Mouse (Mus musculus) forebrain, embryonic 10.5 days (tissue): Measurements from ENCODE around the gene Abca14. TPM values are rescaled to one million over a fixed set of nuclear protein-coding genes. Genes with fewer than 3 reads are reported as not detected.

ENCODE experiments used
- DNase-seq: peaks from one replicate; pipeline ENCODE4 v3.0.0-alpha.2; 2017; ENCODE audit warnings: low spot score; ENCODE audit errors: extremely low spot score
- H3K27ac ChIP-seq: fragments of 300-500 bp; sonication (generic); 2 replicates; pipeline ENCODE4 v1.5.1; 2016; ENCODE audit warnings: mild to moderate bottlenecking
- H3K27me3 ChIP-seq: fragments of 300-500 bp; sonication (generic); 2 replicates; pipeline ENCODE4 v1.6.1; 2016; ENCODE audit warnings: mild to moderate bottlenecking; ENCODE audit not compliant: poor library complexity, severe bottlenecking
- H3K36me3 ChIP-seq: fragments of 300-500 bp; sonication (generic); replicated peaks from 2 replicates; pipeline ENCODE4 v1.6.1; 2016; ENCODE audit warnings: mild to moderate bottlenecking, moderate library complexity
- H3K4me1 ChIP-seq: fragments of 300-500 bp; sonication (generic); 2 replicates; pipeline ENCODE4 v1.6.1; 2016
- H3K4me3 ChIP-seq: fragments of 300-500 bp; sonication (generic); 2 replicates; pipeline ENCODE4 v1.5.1; 2016; ENCODE audit warnings: mild to moderate bottlenecking, moderate library complexity
- H3K9me3 ChIP-seq: fragments of 300-500 bp; sonication (generic); 2 replicates; pipeline ENCODE4 v1.6.1; 2016; ENCODE audit warnings: mild to moderate bottlenecking, moderate library complexity
- WGBS: fragments of 180-500 bp; shearing (Covaris S2); methylation state at CpG from one replicate; pipeline ENCODE4 v1.1.7; 2016; 5-methylcytosine and 5-hydroxymethylcytosine counted together
- polyA plus RNA-seq: library from polyadenylated mRNA; unstranded; fragments of >200 nt; fragmentation: Nextera tagmentation; extraction: Ambion mirVana; gene quantifications from 2 replicates; pipeline ENCODE4 v1.2.1, GENCODE M21; 2016

Gene Abca14
- polyA plus RNA-seq, result not detected in 2 replicates

DNA sequence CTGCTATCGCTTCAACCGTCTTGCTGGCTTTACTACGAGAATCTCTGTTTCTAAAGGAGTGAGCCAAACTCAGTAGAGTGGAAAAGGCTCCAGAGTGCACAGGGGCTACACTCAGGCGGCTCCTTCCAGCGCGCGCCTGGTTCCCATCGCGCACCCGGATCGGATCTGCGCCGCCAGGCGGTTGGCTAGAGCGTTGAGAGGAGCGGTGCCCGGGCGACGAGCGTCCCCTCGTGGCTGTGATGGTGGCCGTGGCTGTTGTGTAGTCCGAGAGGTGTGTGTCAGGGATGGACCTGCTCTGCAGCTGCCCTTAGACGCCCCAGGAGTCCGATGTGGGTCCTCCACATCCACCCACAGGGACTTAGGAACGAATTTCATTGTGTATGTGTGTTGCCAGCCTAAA is at the start of gene Abca14:
Gene Abca14, plus strand, starts transcription at position 173 of the 400 bp plus-strand sequence.
- Histone ChIP-seq H3K36me3 (no peaks in the 10 kb centered on the region; the same call in 1 of the 2 replicates), H3K27ac (no peak within 1 kb of the TSS), H3K9me3 (peaks cover 5% of the 10 kb centered on the region; the same call in 1 of the 2 replicates), H3K4me3 (no peak within 1 kb of the TSS), H3K27me3 (peaks cover 56% of the 10 kb centered on the region), H3K4me1 (peaks cover 20% of the 10 kb centered on the region)
- 5% methylated on average over 26 of the region's 26 CpGs for WGBS
- peak; percentile 82 for DNase-seq

DNA sequence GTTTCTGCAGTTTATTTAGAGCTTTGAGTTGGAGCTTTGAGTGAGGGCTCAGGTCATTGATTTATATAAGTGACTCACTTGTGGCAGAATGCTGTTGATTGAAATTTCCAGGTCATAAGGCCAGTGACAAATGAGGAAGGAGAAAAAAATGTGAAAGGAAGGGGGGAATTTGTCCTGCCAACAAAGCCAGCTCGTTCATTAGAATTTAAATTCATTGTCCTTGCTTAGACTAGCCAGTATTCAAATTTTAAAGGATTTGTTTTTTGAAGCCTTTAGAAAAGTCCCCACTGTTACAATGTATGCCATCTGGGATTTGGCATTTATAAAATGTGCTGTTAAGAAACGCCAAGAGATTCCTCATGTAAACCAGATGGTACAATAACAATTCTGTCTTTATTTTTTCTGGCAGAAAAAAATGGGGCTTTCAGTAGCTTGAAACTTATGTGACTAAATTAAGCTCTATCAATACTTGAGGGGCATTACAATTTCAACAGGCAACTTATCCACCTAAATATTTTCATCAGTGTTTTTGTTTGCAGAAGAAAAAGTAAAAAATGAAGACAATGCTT is 46.8 kb upstream of the Abca14 start:
- Histone ChIP-seq H3K36me3 (no peaks in the 10 kb centered on the region), H3K27ac (no peak overlapping the region), H3K4me3 (no peak overlapping the region), H3K4me1 (peaks cover 26% of the 10 kb centered on the region), H3K27me3 (peaks cover 88% of the 10 kb centered on the region), H3K9me3 (no peaks in the 10 kb centered on the region)
- no peak for DNase-seq
- 25% methylated on average over 2 of the region's 2 CpGs for WGBS

DNA sequence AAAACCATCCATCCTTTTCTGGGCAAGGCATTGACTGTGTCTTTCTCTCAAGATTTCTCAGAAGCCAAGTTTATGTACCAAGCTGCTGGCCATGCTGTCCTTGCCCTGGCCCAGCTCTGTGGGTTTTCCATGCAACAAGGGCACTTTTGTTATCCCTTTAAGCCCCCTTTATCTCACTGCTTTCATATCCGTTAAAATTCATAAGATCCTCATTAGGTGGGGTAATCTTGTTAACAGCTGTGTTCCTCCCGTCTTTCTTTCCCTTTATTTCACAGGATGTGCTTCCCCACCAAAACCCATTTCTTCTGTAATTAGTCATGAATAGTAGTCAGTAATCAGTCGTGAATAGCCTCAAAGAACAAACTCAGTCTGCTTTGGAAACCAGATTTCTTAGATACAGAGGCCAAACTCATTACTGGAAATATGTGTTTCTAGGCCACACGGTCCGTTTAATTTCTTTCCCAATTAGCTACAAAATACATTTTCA is 46.1 kb upstream of the Abca14 start:
- no peak overlapping the region; the same call in 1 of the 2 replicates for H3K27ac ChIP-seq
- H3K27me3 ChIP-seq, result peaks cover 89% of the 10 kb centered on the region
- no peak for DNase-seq
- H3K36me3 ChIP-seq, result no peaks in the 10 kb centered on the region
- peaks cover 26% of the 10 kb centered on the region for H3K4me1 ChIP-seq
- 26% methylated on average over 5 of the region's 5 CpGs for WGBS
- no peaks in the 10 kb centered on the region for H3K9me3 ChIP-seq
- H3K4me3 ChIP-seq, result no peak overlapping the region

DNA sequence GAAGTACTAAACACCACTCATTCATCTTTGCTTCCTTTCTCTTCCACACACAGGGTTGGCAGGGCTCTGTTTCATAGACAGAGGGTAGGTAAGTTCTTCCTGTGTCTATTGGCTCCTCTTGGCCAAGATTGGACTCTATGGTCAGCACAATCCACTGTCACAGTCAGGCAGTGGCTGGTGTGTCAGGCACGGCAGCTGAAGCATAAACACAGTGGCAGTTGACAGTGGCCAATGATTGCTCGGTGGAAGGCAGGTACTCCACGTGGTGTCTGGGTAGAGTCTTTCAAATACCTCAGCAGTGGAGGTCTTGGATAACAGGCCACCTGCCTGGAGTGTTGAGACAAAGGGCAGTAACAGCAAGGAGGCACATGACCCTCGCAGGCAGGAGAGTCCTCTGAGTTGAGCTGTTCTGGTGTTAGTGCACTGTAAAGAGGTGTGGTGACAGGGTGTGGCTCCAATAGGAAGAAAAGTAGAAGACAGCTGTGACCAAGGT is 45.6 kb upstream of the Abca14 start:
- no peak for DNase-seq
- H3K27ac ChIP-seq, result peak overlapping the region; percentile 65; the same call in 1 of the 2 replicates
- 16% methylated on average over 4 of the region's 4 CpGs for WGBS

DNA sequence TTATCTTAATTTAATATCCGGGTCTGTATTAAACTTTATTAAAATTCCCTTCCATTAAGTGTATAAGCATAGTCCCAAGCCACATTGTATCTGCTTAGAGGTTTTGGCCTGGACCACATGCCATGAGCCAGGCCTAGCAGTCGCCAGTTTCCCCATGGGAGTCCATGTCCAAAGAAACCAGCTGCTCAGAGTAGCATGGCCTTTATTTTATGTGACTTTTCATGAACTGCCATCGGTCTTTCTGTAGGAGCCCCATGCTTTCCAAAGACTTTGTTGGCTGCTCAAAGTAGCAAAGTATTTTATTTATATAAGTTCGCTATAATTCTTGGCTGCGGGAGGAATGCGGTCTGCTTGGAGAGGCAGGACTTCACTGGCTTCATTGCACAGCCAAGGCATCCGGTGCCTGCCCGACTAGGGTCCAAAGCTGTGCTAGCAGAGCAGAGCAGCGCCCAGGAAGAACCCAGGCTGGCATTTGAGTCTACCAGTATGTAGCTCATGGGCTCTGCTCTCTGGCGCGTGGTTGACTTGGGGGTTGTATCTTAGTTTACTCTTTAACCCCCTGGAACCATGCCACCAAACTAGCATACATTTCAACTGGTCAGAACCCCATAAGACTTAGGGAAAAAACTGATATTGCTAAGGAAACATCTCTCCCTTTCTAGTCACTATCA is 40.0 kb upstream of the Abca14 start:
- Histone ChIP-seq H3K4me1 (no peaks in the 10 kb centered on the region), H3K4me3 (no peak overlapping the region), H3K27ac (no peak overlapping the region), H3K27me3 (peaks cover 48% of the 10 kb centered on the region), H3K36me3 (no peaks in the 10 kb centered on the region), H3K9me3 (no peaks in the 10 kb centered on the region)
- DNase-seq, result no peak
- 93% methylated on average over 11 of the region's 11 CpGs for WGBS

More for the DNA sequence above, 45.6 kb upstream of the Abca14 start:
- H3K36me3 ChIP-seq, result no peaks in the 10 kb centered on the region
- no peaks in the 10 kb centered on the region for H3K9me3 ChIP-seq
- peaks cover 85% of the 10 kb centered on the region for H3K27me3 ChIP-seq
- H3K4me3 ChIP-seq, result no peak overlapping the region
- peaks cover 26% of the 10 kb centered on the region for H3K4me1 ChIP-seq

DNA sequence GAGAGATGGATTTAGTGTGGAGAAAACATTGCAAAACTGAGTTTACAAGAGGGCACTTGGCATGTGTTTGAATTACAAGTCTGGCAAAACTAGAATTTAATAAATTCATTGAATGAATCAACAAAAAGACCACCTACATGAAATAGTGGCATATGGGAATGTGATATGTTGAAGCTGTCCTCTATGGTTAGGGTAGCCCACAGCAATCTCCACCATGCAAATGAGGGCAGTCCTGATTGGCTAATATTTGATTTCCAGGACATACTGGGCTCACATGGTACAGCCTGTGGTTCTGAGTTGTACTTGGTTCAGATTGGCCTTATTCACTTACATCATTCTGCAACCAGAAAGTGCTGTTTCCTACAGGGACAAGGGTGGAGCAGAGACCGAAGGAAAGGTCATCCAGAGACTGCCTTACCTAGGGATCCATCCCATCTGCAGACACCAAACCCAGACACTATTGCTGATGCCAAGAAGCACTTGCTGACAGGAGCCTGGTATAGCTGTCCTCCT is 31.5 kb upstream of the Abca14 start:
- no peak overlapping the region for H3K27ac ChIP-seq
- no peak overlapping the region for H3K4me3 ChIP-seq
- no peaks in the 10 kb centered on the region for H3K9me3 ChIP-seq
- no peaks in the 10 kb centered on the region for H3K4me1 ChIP-seq
- WGBS, result 97% methylated on average over 1 of the region's 1 CpGs
- no peak for DNase-seq
- no peaks in the 10 kb centered on the region for H3K27me3 ChIP-seq
- no peaks in the 10 kb centered on the region for H3K36me3 ChIP-seq

DNA sequence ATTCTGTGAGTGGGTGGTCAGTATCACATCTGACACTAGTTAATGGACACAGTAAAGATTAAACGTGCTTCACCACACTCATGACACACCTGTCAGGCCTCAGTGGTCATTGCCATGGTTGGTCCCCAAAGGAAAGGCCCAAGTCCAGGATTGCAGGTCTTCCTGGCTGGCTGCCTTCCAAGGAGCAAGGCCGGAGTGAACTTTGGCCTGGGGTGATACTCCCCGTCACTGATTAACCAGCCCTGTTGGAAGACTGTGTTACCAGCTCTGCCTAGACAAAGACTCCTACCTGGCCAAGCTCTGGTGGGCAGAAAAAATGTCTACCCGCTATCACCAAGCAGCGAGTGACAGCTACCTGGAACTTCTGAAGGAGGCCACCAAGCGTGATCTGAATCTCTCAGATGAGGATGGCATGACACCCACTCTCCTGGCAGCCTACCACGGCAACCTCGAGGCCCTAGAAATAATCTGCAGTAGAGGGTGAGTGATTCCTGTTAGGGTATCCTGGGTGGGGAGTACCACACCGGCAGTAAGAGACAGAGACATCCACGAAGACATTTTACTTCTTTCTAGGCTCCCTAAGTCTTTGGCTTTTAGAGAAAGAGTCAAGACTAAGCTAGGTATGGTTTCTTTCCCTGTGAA is 30.0 kb upstream of the Abca14 start, which contains the start of gene Anks4b:
Gene Anks4b, plus strand, starts transcription at position 256 of the 642 bp plus-strand sequence.
- Histone ChIP-seq H3K27ac (no peak within 1 kb of the TSS), H3K4me1 (no peaks in the 10 kb centered on the region), H3K27me3 (no peaks in the 10 kb centered on the region), H3K9me3 (no peaks in the 10 kb centered on the region), H3K36me3 (no peaks in the 10 kb centered on the region), H3K4me3 (no peak within 1 kb of the TSS)
- 90% methylated on average over 10 of the region's 10 CpGs for WGBS
- DNase-seq, result no peak

DNA sequence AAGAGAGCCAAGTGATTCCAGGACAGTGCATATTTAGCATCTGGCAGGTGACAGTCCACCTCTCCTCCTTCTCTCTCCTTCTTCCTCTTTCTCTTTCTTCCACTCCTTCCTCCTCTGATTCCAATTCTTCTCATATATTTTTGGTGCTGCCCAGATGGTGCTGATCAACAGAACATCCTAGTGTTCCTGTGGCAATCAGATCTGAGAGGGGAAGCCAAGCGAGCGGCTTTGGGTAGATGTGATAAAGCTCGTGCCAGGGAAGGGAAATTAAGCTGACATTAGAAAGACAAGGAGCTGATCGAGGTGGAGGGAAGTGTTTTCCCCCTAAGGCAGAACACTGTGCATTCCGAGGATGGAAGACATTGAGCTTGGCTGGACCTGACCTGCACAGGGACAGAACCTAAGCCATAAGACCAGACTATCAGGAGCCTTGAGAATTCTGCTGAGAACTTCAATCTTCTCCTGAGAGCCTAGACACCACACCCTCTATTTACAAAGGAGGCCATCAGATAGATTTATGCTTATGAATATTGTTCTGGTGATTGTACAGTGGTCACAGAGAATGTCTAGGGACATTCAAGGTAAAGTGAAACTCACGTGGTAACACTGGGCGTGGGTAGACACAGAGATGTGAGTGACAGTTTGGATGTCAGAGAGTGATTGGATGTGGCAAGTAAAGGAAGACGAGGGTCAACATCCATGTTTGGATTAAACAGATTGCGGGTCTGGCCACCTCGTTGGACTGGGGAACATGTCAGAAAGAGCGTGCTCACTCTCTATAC is 28.8 kb upstream of the Abca14 start:
- Histone ChIP-seq H3K4me1 (no peaks in the 10 kb centered on the region), H3K9me3 (no peaks in the 10 kb centered on the region), H3K36me3 (no peaks in the 10 kb centered on the region), H3K27ac (no peak overlapping the region), H3K4me3 (no peak overlapping the region), H3K27me3 (no peaks in the 10 kb centered on the region)
- WGBS, result 87% methylated on average over 11 of the region's 11 CpGs
- no peak for DNase-seq

DNA sequence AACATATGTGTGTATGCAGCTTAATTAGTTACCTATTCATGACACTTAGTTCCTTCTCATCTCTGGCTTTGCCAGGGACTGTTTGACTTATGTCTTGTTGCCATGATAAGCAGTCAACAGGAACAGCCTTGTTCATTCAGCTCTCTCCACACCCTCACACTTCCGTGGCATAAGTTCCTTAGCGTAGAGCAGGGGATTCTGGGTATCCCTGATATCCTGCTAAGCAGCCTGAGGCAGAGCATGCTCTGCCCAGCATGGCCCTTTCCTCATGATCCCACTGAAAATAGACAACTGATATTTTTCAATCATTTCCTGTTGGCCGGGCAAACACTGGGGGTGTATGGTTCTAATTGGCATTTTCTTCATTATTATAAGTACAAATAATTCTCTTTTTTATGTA is 26.1 kb upstream of the Abca14 start:
- H3K27me3 ChIP-seq, result no peaks in the 10 kb centered on the region
- no peaks in the 10 kb centered on the region for H3K4me1 ChIP-seq
- H3K9me3 ChIP-seq, result no peaks in the 10 kb centered on the region
- no peak overlapping the region for H3K4me3 ChIP-seq
- DNase-seq, result no peak
- WGBS, result 85% methylated on average over 3 of the region's 3 CpGs
- no peak overlapping the region for H3K27ac ChIP-seq
- no peaks in the 10 kb centered on the region for H3K36me3 ChIP-seq

DNA sequence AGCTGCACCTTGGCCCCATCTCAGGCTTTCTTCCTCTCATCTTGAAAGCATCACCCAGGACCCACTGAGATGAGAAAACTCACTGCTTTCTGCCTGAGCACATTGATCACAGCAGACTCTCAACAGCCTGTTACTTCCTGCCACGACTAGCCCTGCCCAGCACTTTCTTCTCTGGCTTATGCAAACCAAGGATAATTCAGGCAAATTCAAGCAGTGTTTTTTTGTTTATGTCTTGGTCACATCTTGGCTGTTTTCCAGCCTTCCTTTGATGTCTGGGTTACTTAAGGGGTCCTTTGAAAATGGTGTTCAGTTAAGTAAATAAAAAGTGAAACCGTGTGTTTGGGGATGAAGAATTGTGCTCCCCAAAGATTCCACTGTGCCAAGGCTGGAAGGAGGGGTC is 24.8 kb upstream of the Abca14 start:
- Histone ChIP-seq H3K27me3 (no peaks in the 10 kb centered on the region), H3K36me3 (no peaks in the 10 kb centered on the region), H3K27ac (no peak overlapping the region), H3K9me3 (no peaks in the 10 kb centered on the region), H3K4me1 (no peaks in the 10 kb centered on the region), H3K4me3 (no peak overlapping the region)
- no peak for DNase-seq
- 58% methylated on average over 2 of the region's 2 CpGs for WGBS

DNA sequence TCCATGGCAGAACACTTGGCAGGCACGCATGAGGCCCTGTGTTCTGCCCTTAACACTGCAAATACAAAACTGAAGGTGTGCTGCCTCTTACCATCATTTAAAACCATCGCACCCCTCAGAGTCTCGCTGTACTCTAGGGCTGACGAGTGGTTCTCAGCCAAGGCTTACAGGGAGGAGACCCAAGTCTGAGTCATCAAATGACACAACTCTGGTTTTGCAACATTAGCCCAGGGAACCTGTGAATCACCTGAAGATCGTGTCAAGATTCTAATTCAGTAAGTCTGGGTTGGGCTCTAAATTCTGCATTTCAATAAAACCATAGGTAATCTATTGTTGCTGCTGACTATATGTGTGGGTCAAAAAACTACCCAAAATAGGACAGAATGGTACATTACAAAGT is 23.2 kb upstream of the Abca14 start:
- Histone ChIP-seq H3K4me1 (no peaks in the 10 kb centered on the region), H3K27ac (no peak overlapping the region), H3K36me3 (no peaks in the 10 kb centered on the region), H3K27me3 (no peaks in the 10 kb centered on the region), H3K9me3 (no peaks in the 10 kb centered on the region), H3K4me3 (no peak overlapping the region)
- 87% methylated on average over 5 of the region's 5 CpGs for WGBS
- no peak for DNase-seq
